11 mouse cellular contexts compared by ENCODE assay signal in genomic region chr8:11412450-11412849, GRCm38 (mm10).
DNase-seq lines count a peak whose midpoint lies in the region; ATAC-seq and TF ChIP-seq lines count a peak whose summit lies in the region.
"Had no signal": no experiment of that assay in that cellular context is flagged by ENCODE, and none has a peak within 500 bp of the region (broad histone marks: within the 10 kb centered on the region; RNA-seq: fewer than 3 reads in every experiment).

No protein-coding gene starts in this region.

- no peaks in the 10 kb centered on the region for H3K27me3 ChIP-seq in lung, embryonic 14.5 days (ENCODE audit: insufficient read depth, low read length)
- H3K27me3 ChIP-seq in limb, embryonic 13.5 days, result no peaks in the 10 kb centered on the region
- H3K27me3 ChIP-seq: forebrain, embryonic 15.5 days had no signal

- no peak for ATAC-seq in lung, embryonic 14.5 days (ENCODE audit: insufficient read depth)
- ATAC-seq in limb, embryonic 13.5 days (ENCODE audit: low FRiP score, low read depth), result no peak
- ATAC-seq: forebrain, embryonic 15.5 days had no signal

- 46% methylated on average over 5 of the region's 5 CpGs for WGBS in lung, embryonic 14.5 days
- WGBS in limb, embryonic 13.5 days, result 54% methylated on average over 5 of the region's 5 CpGs

- no peak overlapping the region for H3K4me2 ChIP-seq in lung, embryonic 14.5 days
- no peak overlapping the region for H3K4me2 ChIP-seq in limb, embryonic 13.5 days (replicated peaks)
- H3K4me2 ChIP-seq: forebrain, embryonic 15.5 days had no signal

- no peak overlapping the region for H3K9ac ChIP-seq in lung, embryonic 14.5 days
- H3K9ac ChIP-seq in limb, embryonic 13.5 days, result no peak overlapping the region
- H3K9ac ChIP-seq: forebrain, embryonic 15.5 days had no signal

- peaks cover 56% of the 10 kb centered on the region for H3K36me3 ChIP-seq in lung, embryonic 14.5 days (ENCODE audit: insufficient read depth)
- H3K36me3 ChIP-seq in limb, embryonic 13.5 days, result peaks cover 50% of the 10 kb centered on the region
- H3K36me3 ChIP-seq: forebrain, embryonic 15.5 days had no signal

- peak overlapping the region; percentile 72; the same call in 1 of the 2 replicates for H3K27ac ChIP-seq in lung, embryonic 14.5 days (ENCODE audit: low read depth)
- H3K27ac ChIP-seq in brown adipose tissue, adult 24 weeks (replicated peaks; ENCODE audit: low read depth, low read length), result peak overlapping the region; percentile 19; the same call in 1 of the 2 replicates
- 0 out of 2 replicates have a peak overlapping the region, but pooled peaks have one; percentile 22 for H3K27ac ChIP-seq in limb, embryonic 13.5 days
- H3K27ac ChIP-seq: forebrain, embryonic 15.5 days had no signal

- peak; percentile 47 for DNase-seq in gastrocnemius, adult 18-20 months (ENCODE audit: low spot score)
- DNase-seq in gastrocnemius, postnatal 4 days (ENCODE audit: low spot score in 2 of 2), result no peak
- DNase-seq in lung, embryonic 14.5 days, result peak; percentile 59
- no peak for DNase-seq in lung, postnatal 10 days
- DNase-seq in natural killer cell, adult 2 months (ENCODE audit: low spot score in 2 of 2), result no peak
- DNase-seq in adrenal gland, adult 18-20 months (ENCODE audit: low spot score in 2 of 2), result no peak
- DNase-seq: kidney, postnatal 25 days had no signal

- H3K4me1 ChIP-seq in lung, embryonic 14.5 days (ENCODE audit: insufficient read depth), result 0 out of 2 replicates have a peak, but pooled peaks cover 2% of the 10 kb centered on the region
- H3K4me1 ChIP-seq in brown adipose tissue, adult 24 weeks (ENCODE audit: control insufficient read depth, insufficient read depth, insufficient read length, low read length), result no peaks in the 10 kb centered on the region
- H3K4me1 ChIP-seq in limb, embryonic 13.5 days, result peaks cover 22% of the 10 kb centered on the region

- no peak overlapping the region for H3K4me3 ChIP-seq in lung, embryonic 14.5 days (ENCODE audit: low read depth, low read length)
- H3K4me3 ChIP-seq in brown adipose tissue, adult 24 weeks (ENCODE audit: insufficient read depth, low read depth, low read length), result no peak overlapping the region
- no peak overlapping the region for H3K4me3 ChIP-seq in limb, embryonic 13.5 days
- H3K4me3 ChIP-seq: forebrain, embryonic 15.5 days; megakaryocyte, embryonic 14.5 days had no signal

- TF ChIP-seq CTCF in lung, embryonic 14.5 days (IDR thresholded peaks at IDR 0.05; ENCODE audit: low read depth), result no peak

- H3K9me3 ChIP-seq in lung, embryonic 14.5 days (ENCODE audit: low read depth, low read length), result no peaks in the 10 kb centered on the region
- no peaks in the 10 kb centered on the region for H3K9me3 ChIP-seq in limb, embryonic 13.5 days
- H3K9me3 ChIP-seq: forebrain, embryonic 15.5 days; megakaryocyte, embryonic 14.5 days had no signal

Comparison
In these comparisons a context has a peak if more than half of its experiments do, and no peak if none do; other contexts are left out.
1. DNase-seq: peak in gastrocnemius, adult 18-20 months (single experiment) and lung, embryonic 14.5 days (single experiment); none in gastrocnemius, postnatal 4 days (0 of 2), lung, postnatal 10 days (single experiment), natural killer cell, adult 2 months (0 of 2) and adrenal gland, adult 18-20 months (0 of 2).
2. H3K27ac ChIP-seq: peak in every context shown above with its lines; median percentile 72 in lung, embryonic 14.5 days; 22 in limb, embryonic 13.5 days; 19 in brown adipose tissue, adult 24 weeks.